Mouse (Mus musculus): ENCODE data around the gene Ehd1.

Ehd1 gene

DNA sequence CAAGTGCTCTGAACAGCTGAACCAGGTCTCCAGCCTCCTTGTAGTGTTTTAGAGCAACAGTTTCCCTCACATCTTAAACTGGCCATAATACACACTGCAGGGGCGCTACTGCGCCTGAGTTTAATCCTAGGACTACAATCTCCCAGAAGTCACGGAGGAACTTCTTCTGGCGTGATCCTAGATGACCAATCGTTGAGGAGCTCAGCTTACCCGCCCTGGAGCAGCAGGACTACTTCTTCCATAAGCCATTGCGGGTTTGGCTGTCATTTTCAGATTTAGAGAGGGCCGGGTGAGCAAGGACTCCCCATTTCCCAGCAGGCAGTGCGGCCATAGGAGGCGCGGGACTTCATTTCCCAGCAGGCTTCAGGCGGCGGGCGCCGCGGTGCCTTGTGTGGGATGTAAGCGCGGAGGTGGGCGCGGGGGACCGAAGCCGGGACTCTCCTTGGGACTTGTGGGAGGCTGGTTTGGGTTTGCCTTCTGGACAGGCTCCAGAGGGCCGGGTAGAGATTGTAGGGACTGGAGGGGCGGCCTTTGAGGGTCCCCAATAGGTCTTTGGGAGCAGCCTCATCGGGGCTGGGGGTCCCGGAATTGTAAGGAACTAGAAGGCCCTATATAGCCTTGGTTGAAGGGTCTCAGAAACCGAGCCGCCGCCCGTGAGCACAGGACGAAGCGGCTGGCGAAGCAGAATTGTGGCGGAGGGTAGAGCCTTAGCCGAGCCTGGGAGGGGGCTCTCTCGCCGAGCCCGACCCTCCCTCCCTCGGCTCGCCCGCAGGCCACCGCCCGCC, 58.3 kb downstream of the Ehd1 start, which contains the start of gene Men1:
Gene Men1 (plus strand): TSS at position 307 of the 785 bp plus-strand sequence.
- peak; percentile 98 for DNase-seq (ENCODE audit: low spot score)

DNA sequence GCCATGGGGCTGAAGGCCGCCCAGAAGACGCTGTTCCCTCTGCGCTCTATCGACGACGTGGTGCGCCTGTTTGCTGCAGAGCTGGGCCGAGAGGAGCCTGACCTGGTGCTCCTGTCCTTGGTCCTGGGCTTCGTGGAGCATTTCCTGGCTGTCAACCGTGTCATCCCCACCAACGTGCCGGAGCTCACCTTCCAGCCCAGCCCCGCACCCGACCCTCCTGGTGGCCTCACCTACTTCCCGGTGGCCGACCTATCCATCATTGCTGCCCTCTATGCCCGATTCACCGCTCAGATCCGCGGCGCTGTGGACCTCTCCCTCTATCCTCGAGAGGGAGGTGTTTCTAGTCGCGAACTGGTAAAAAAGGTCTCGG, 58.9 kb downstream of the Ehd1 start:
- no peak for DNase-seq (ENCODE audit: low spot score)

DNA sequence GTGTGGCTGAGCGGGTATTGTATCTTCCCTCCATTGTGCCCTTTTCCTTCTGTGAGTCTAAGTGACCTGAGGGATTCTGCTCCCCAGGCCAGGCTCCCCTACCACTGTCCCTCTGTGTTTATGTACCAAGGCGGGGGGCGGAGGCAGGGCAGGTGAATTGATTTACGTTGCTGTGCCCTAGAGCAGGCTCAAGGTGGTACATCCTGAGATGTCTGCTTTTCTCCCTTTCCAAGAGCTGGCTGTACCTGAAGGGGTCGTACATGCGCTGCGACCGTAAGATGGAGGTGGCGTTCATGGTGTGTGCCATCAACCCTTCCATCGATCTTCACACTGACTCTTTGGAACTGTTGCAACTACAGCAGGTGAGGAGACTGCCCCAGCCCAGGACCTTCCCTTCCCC, 60.4 kb downstream of the Ehd1 start:
- DNase-seq (ENCODE audit: low spot score), result no peak

DNA sequence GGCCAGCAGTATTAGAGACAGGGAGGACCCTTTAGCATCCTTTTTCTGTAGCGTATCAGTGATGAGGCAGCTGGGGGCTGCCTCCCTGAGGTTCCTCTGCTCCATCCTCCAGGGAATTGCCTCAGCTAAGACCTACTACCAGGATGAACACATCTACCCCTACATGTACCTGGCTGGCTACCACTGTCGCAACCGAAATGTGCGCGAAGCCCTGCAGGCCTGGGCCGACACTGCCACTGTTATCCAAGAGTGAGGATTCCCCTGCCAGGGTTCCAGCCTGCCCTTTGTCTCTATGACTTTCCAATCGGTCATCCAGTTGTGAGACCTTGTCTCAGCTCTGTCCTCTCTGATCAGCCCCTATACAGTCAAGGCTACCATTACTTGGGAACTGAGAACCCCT, 61.6 kb downstream of the Ehd1 start:
- no peak for DNase-seq (ENCODE audit: low spot score)

DNA sequence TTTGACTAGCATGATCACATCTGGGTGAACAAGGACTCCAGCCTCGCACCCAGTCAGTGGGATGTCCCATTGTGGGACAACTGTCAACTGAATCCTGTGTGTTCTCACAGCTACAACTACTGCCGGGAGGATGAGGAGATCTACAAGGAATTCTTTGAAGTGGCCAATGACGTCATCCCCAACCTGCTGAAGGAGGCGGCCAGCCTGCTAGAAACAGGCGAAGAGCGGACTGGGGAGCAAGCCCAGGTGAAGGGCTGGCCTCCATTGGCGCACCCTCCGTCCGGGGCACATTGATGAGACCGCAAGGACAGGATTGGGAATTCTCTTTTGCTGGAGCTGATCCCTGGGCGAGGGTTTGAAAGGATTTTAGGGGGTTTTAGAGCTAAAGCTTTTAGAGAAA, 62.2 kb downstream of the Ehd1 start:
- DNase-seq (ENCODE audit: low spot score), result no peak

DNA sequence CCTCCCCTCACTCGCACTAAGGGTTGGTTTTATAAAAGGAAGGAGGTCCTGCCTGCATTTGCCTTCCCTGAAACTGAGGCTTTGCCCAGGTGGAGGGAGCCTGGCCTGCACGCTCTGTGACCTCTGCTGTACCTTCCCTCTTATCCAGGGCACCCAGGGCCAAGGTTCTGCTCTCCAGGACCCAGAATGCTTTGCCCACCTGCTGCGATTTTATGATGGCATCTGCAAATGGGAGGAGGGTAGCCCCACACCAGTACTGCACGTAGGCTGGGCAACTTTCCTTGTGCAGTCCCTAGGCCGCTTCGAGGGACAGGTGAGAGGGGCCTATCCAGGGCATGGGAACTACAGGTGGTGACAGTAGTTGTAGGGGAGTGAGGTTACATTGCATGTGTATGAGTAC, 62.7 kb downstream of the Ehd1 start:
- DNase-seq (ENCODE audit: low spot score), result no peak

DNA sequence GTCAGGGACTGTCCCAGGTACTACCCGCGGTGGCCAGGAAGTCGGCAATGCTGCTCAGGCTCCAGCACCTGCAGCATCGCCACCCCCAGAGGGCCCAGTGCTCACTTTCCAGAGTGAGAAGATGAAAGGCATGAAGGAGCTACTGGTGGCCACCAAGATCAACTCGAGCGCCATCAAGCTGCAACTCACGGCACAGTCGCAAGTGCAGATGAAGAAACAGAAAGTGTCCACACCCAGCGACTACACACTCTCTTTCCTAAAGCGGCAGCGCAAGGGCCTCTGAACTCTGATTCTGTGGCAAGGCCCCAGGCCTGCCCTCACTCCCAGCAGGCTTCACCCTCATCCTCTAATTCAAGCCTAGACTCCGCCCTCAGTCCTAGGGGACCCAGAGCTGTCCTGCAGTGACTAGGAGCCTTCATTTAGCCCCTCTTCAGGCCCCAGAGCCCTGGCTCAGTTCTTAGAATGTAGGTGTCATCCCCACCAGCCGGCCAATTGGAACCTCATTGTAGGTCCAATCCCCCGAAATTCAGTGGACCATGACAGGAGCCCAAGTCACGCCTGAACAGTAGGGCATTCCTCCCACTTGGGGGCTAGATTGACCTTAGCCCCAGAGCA, 63.5 kb downstream of the Ehd1 start:
- DNase-seq (ENCODE audit: low spot score), result no peak

DNA sequence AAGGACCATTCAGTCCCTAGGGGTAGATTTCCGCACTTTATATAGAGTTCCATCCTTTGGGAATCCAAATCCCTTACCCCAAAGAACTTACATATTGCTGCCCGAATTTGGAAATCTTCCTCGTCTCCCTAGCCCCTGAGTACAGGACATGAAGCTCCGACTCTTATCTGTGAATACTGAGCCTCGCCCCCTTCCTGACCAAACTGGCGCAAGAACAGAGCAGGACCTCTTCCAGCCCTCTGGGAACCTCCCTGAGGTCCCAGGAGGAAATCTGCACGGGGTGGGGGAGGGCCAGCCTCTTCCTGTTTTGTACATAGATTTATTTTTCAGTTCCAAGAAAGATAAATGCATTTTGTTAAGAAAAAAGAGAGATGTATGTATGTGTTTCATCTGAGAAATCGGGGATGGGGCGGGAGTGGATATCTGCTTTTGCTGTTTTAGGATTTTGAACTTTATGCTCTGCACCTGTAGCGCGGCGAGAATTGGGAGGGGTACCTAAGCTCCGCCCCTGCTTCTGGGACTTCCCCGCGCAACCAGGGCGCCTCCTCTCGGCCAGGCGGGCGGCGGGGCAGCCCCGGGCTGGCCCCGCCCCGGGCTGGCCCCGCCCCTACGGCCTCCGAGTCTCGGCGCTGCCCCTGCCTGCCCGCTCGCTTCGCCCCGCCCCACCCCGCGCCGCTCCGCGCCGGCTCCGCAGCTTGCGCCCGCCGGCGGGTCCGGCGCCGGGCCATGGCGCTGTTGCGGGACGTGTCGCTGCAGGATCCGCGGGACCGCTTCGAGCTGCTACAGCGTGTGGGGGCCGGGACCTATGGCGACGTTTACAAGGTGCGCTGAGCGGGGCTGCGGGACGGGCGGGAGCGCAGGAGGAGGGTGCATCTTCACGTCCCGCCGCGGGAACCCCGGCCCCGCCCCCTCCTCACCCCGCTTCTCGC, 64.3 kb downstream of the Ehd1 start, which contains the start of gene Map4k2:
Gene Map4k2 (plus strand): TSS at position 612 of the 929 bp plus-strand sequence.
- DNase-seq (ENCODE audit: low spot score), result peak; percentile 68

DNA sequence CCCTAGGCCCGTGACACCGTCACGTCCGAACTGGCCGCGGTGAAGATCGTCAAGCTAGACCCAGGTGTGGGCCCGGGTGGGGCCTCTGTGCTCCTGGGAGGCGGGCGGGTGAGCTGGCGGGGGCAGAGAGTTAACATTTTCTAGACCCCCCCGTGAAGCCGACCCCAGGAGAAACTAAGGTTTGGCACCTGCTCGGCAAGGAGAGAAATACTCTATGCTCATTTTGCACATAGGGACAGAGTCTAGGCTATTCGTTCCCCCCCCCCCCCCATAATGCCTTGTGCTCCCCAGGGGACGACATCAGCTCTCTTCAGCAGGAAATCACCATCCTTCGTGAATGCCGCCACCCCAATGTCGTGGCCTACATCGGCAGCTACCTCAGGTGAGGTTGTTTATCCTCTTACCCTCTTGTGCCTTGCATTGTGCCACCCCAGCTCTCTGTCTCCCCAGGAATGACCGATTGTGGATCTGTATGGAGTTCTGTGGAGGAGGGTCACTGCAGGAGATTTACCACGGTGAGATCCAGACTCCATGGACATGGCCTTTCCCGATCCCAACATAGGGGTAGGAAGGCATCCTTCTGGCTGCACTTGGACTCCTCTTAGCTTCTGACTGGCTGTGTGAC, 65.0 kb downstream of the Ehd1 start:
- DNase-seq (ENCODE audit: low spot score), result no peak

DNA sequence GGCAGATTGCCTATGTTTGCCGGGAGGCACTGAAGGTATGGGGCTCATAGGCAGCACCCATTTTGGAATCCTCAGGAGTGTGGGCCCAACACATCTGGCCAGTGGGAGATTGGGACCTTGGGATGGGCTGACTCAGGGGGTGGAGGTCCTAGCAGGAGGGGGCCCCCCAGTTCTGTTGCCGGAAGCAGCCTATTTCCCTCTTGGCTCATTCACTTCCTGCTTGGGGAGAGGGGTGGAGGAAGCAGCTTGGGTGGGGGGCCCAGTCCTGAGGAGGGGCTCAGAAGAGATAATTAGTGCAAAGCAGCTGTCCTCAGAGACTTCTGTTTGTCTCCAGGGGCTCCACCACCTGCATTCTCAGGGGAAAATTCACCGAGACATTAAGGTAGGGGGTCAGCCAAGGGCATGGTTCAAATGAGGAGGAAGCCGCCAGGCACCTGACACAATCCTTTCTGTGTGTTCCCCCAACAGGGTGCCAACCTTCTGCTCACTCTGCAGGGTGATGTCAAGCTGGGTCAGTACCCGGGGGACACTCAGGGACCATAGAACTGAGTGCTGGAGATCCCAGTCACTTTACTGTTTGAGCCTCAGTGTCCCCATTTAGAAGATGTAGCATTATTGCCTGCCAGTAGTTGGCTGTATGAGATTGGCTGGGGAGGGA, 65.9 kb downstream of the Ehd1 start:
- no peak for DNase-seq (ENCODE audit: low spot score)

DNA sequence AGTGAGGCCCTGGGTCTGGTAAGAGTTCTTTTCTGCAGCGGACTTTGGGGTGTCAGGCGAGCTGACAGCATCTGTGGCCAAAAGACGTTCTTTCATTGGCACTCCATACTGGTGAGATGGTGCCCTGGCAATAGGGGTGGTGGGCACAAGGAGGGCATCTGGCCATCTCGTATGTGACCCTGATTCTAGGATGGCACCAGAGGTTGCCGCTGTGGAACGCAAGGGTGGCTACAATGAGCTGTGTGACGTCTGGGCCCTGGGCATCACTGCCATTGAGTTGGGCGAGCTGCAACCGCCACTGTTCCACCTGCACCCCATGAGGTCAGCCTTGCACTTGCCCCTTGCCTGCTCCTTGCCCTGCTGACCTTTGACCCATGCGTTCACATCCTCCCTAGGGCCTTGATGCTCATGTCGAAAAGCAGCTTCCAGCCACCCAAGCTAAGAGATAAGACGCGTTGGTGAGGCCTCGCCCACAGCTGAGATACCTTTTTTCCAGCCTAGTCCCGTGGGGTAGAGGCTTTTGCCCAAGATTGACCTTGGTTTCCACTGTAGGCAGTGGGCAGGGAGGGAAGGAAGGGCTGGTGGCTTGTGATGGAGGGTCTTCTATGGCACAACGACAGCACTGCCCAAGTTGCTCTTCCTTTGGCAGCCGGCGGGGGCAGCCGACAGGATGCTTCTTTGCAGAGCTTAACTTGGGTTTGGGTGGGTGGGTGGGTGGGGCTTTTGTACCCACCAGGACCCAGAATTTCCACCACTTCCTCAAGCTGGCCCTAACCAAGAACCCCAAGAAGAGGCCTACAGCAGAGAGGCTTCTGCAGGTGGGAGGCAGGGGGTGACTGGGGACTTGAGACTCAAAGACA, 66.8 kb downstream of the Ehd1 start:
- DNase-seq (ENCODE audit: low spot score), result no peak

DNA sequence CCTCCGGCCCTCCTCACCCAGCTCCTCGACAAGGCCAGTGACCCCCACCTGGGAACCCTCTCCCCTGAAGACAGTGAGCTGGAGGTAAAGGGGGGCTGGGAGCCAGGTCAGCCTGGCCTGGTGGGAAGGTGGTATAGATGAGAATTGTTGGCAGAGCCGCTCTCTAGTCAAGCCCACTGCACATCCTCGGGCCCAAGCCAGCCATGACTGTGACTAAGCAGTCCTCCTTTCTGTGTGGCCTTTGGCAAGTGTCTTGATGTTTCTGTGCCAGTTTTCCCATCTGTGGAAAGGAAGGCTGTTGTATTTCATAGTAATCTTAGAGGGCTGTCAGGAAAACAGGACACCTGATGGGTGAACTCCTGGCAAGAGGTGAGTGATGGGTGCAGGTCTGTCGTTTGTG, 67.5 kb downstream of the Ehd1 start:
- DNase-seq (ENCODE audit: low spot score), result no peak

DNA sequence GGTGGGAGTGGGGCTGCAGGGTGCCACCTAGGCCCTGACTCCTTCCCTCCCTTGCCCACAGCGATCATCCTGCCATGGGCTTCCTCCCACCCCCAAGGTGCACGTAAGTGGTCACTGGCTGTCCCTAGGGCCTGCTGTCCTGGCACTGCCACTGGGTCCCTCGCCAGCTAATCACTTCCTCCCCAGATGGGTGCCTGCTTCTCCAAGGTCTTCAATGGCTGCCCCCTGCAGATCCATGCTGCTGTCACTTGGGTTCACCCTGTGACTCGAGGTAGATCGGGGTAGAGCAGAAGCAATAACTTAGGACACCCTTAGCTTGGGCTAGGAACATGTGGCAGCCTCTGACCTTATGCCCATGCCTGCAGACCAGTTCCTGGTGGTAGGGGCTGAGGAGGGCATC, 69.5 kb downstream of the Ehd1 start:
- no peak for DNase-seq (ENCODE audit: low spot score)

DNA sequence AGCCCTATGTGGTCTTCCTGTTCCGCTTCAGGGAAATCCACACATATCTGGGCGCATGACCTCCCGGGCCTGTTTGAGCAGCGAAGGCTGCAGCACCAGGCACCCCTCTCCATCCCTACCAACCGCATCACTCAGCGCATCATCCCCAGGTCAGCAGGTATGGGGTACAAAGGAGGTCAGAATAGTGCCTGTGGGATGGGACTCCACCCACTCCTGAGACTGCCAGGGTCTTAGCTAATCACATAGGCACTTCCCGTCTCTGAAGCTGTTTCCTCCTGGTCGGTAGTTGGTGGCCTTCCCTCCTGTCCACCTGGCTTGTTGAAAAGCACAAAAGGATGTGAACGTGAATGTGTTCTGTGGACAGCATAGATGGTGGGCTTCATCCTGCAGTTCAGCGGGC, 70.1 kb downstream of the Ehd1 start:
- no peak for DNase-seq (ENCODE audit: low spot score)

DNA sequence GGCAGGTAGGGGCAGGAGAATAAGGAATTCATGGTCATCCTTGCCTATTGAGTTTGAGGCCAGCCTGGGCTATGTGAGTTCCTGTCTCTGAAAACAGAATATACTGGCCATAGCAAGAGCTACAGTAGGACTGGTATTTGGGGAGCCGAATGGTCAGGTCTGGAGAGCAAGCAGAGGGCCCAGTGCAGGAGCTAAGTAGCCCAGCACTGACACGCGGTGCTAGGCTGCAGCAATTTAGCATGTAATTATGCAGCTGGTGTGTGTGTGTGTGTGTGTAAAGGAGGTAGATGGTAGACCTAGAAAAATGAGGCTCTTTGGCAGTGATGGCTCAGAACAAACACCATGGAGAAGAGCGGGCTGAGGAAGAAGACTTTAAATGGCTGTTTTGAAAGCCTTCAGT, 71.1 kb downstream of the Ehd1 start:
- DNase-seq (ENCODE audit: low spot score), result no peak

DNA sequence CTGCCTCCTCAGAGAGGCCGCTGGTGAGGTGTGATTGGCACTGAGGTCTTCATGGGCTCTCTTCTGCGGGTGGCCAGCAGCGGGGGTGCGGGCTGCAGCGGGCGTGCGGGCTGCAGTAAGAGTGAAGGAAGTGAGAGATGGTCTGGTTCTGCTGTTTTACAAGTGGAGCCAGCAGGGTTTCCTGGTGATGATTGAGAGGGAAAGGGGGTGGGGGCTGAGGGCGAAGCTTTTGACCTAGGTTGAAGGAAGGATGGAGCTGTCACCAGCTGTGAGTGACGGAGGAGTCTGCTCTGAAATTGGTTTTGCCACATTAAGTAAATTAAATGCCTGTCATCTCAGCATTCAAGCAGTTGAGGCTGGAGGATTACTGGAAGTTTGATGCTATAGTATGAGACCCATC, 72.2 kb downstream of the Ehd1 start:
- DNase-seq (ENCODE audit: low spot score), result no peak

DNA sequence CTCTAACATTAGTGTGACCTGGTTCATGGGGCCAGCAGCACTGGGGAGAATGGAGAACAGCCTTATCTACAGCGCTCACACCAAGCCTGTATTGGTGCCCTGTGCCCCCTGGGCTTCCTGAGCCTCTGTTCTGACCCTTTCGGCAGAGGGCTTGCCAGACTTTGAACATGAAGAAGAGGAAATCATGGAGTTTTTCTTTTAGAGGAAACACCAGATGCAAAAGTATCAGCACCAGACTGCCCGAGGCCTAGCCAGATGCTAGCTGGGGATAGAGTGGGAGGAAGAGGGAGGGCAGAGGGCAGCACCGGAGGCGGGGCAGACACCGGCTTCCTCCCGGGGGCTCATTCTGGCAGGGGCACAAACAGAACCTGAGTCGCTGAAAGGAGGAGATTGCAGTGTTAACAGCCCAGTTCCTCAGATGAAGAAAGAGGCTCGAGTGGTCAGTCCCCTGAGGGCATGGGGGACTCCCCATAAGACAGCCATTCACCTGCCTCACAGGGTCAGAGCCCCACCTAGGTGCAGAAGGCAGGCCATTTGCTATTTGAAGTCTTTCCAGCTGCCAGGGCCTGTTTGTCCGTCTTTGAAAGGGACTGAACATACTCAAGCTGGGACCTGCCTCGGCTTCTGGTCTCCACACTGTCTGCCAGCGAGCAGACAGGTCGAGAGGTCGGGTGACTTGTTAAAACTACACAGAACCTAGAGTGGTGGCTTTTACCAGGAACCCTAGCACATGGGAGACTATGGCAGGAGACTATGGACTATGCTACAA, 72.9 kb downstream of the Ehd1 start:
- peak; percentile 69 for DNase-seq (ENCODE audit: low spot score)

Data from embryo, embryonic 10 days (tissue).